Mouse (Mus musculus): Measurements from ENCODE around the gene Ddb2. TPM values are rescaled to one million over a fixed set of nuclear protein-coding genes. Genes with fewer than 3 reads are reported as not detected.

Ddb2 gene
- total RNA-seq, 1 experiment = 10.4 TPM

DNA sequence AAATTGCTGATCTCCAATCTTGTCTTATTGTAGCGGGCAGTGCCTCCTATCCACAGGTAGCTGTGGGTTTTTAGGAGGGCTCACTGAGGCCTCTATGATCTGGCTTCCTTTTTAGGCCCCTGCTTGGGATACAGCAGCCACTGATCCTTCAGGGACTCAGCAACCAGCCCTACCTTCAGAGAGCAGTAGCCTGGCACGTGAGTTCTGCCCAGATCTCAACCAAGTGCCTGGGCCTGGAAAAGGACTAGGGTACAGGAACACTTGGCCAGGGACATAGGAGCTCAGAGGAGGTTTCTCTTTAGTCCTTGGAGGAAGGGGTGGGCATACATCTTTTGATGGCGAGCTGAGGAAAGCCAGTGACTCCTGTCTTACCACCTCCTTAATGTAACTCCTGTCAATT lies 31.3 kb upstream of the Ddb2 start:
- no peak overlapping the region for H3K27ac ChIP-seq (ENCODE audit: insufficient read depth, low read depth, low read length, poor library complexity, severe bottlenecking)
- no peak overlapping the region for H3K4me3 ChIP-seq (ENCODE audit: insufficient read depth in 1 of 2, low read depth in 1 of 2, low read length in 2 of 2, poor library complexity in 1 of 2, severe bottlenecking in 1 of 2)
- in situ Hi-C loops (cut with MboI; ENCODE audit: low sequenced_read_pairs in 2 of 2, unreplicated experiment in 2 of 2) = no loop called here
- peaks cover 37% of the 10 kb centered on the region for H3K36me3 ChIP-seq (ENCODE audit: control insufficient read depth, insufficient read depth, low read length, poor library complexity, severe bottlenecking)
- no peaks in the 10 kb centered on the region for H3K9me3 ChIP-seq (ENCODE audit: control insufficient read depth, insufficient read depth, low read depth, low read length)
- TF ChIP-seq ZNF384 (IDR thresholded peaks at IDR 0.05; ENCODE audit: low read depth, low read length) (no peak), MAFK (IDR thresholded peaks at IDR 0.05; ENCODE audit: insufficient read depth, low read depth, low read length) (no peak), HCFC1 (IDR thresholded peaks at IDR 0.05; ENCODE audit: borderline replicate concordance, insufficient read depth, low read length) (no peak), CHD2 (IDR thresholded peaks at IDR 0.05; ENCODE audit: low read depth, low read length) (no peak), ZC3H11A (IDR thresholded peaks at IDR 0.05; ENCODE audit: borderline replicate concordance, low read depth, low read length) (no peak)
- H3K9ac ChIP-seq (ENCODE audit: insufficient read depth, low read depth, low read length, poor library complexity, severe bottlenecking) = no peak overlapping the region
- DNase-seq (ENCODE audit: low read depth, low spot score) = no peak
- peaks cover 0 to 7% of the 10 kb centered on the region in 2 experiments; a peak in 1 of 4 replicates for H3K4me1 ChIP-seq (ENCODE audit: control insufficient read depth in 2 of 2, insufficient read depth in 2 of 2, low read length in 2 of 2, poor library complexity in 1 of 2)

DNA sequence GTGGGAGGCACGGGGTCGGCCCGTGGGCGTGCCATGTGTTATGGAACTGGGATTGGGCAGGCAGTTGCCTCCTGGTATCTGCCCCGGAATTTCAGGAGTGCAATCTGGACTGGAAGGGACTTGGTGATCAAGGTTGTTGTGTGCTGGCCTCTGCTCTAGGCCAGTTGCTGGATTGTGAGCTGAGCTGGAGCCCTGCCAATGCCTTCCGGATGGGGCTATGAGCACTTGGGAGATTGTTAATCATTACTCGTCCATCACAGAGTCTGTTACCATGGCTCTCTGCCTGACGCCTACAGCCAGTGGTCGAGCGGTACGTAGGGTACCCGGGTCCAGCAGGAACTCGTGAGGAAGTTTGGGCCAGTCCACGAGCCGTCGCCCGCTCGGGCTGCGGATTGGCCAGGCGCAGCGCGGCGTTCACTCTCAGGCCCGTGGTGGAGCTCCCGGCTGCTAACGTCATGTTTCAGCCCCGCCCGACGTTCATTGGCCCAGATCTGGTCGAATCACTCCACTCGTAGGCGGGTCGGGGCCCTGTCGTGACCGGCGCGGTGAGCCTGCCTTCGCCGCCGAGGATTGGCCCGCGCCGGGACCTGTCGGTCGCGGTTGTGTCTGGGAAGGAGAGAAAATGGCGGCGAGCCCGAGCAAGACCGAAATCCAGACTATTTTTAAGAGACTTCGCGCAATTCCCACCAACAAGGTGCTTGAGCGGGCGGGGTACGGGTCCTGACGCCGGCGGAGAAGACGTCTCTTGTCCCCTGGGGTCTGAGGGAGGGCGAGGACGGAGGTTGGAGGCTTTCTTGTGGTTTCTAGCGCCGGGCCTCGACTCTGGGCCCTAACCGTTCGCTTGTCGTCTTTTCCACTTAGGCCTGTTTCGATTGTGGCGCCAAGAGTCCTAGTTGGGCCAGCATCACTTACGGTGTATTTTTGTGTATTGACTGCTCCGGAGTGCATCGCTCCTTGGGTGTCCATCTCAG lies 28.2 kb upstream of the Ddb2 start, which contains the start of gene Arfgap2:
Gene Arfgap2, plus strand, starts transcription at position 264 of the 971 bp plus-strand sequence.
- Histone ChIP-seq H3K9me3 (ENCODE audit: control insufficient read depth, insufficient read depth, low read depth, low read length) (no peaks in the 10 kb centered on the region), H3K4me1 (ENCODE audit: control insufficient read depth in 2 of 2, insufficient read depth in 2 of 2, low read length in 2 of 2, poor library complexity in 1 of 2) (peaks cover 0 to 7% of the 10 kb centered on the region in 2 experiments; a peak in 2 of 4 replicates), H3K9ac (ENCODE audit: insufficient read depth, low read depth, low read length, poor library complexity, severe bottlenecking) (peak within 1 kb of the TSS; percentile 98), H3K4me3 (ENCODE audit: insufficient read depth in 1 of 2, low read depth in 1 of 2, low read length in 2 of 2, poor library complexity in 1 of 2, severe bottlenecking in 1 of 2) (peak within 1 kb of the TSS; percentile 91), H3K36me3 (ENCODE audit: control insufficient read depth, insufficient read depth, low read length, poor library complexity, severe bottlenecking) (peaks cover 23% of the 10 kb centered on the region), H3K27ac (ENCODE audit: insufficient read depth, low read depth, low read length, poor library complexity, severe bottlenecking) (peak within 1 kb of the TSS; percentile 61)
- TF ChIP-seq ZNF384 (IDR thresholded peaks at IDR 0.05; ENCODE audit: low read depth, low read length) = no peak
- TF ChIP-seq CHD2 (IDR thresholded peaks at IDR 0.05; ENCODE audit: low read depth, low read length) = no peak
- no peak; the same call in 1 of the 2 replicates for TF ChIP-seq HCFC1 (IDR thresholded peaks at IDR 0.05; ENCODE audit: borderline replicate concordance, insufficient read depth, low read length)
- no peak for TF ChIP-seq MAFK (IDR thresholded peaks at IDR 0.05; ENCODE audit: insufficient read depth, low read depth, low read length)
- TF ChIP-seq ZC3H11A (IDR thresholded peaks at IDR 0.05; ENCODE audit: borderline replicate concordance, low read depth, low read length) = no peak
- peak; percentile 90 for DNase-seq (ENCODE audit: low read depth, low spot score)
- in situ Hi-C loops (cut with MboI; ENCODE audit: low sequenced_read_pairs in 2 of 2, unreplicated experiment in 2 of 2) = no loop called here

DNA sequence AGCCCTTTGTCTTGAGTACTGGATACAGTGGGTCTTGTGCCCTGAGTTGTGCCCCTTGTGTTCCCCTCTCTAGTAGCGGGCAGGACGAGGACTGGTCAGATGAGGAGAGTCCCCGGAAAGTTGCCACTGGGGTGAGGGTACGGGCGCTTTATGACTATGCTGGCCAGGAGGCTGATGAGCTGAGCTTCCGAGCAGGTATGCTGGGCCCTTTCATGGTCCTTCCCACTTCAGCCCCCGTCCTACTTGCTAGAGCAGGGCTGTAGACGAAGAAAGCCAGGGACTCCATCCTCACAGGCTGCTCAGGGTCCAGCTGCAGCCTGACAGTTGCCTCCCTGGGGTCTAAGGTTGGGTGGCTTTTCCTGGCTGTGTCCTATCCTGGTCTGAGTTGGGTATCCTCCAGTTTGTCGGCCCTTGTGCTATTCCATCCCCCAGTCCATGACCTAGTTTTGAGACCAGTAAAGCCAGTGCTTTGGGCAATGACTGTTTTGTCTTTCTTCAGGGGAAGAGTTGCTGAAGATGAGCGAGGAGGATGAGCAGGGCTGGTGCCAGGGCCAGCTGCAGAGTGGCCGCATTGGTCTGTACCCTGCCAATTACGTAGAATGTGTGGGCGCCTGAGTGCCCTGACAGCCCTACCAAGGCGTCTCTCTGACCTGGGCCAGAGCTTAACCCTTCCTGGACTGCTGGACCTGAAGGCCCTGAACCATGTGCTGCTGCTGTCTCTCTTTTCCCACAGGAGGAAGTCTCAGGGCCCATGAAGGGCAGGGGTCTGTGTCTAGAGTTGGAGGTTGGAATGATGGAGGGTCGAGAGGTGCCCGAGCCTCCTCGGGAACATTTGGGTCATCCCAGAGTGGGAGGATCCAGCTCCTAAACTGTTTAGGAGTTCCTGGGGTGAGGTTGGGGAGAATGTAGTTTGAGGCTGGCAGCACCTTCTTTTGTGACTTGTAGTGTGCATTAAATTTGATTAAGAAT lies 27.2 kb upstream of the Ddb2 start:
- Histone ChIP-seq H3K4me3 (ENCODE audit: insufficient read depth in 1 of 2, low read depth in 1 of 2, low read length in 2 of 2, poor library complexity in 1 of 2, severe bottlenecking in 1 of 2) (peak overlapping the region in 1 of 2 experiments; percentile 91; a peak in 2 of 4 replicates), H3K9me3 (ENCODE audit: control insufficient read depth, insufficient read depth, low read depth, low read length) (no peaks in the 10 kb centered on the region), H3K4me1 (ENCODE audit: control insufficient read depth in 2 of 2, insufficient read depth in 2 of 2, low read length in 2 of 2, poor library complexity in 1 of 2) (peaks cover 0 to 7% of the 10 kb centered on the region in 2 experiments; a peak in 2 of 4 replicates), H3K36me3 (ENCODE audit: control insufficient read depth, insufficient read depth, low read length, poor library complexity, severe bottlenecking) (peaks cover 14% of the 10 kb centered on the region), H3K27ac (ENCODE audit: insufficient read depth, low read depth, low read length, poor library complexity, severe bottlenecking) (no peak overlapping the region), H3K9ac (ENCODE audit: insufficient read depth, low read depth, low read length, poor library complexity, severe bottlenecking) (peak overlapping the region; percentile 98; the same call in 1 of the 2 replicates)
- TF ChIP-seq MAFK (IDR thresholded peaks at IDR 0.05; ENCODE audit: insufficient read depth, low read depth, low read length) (no peak), HCFC1 (IDR thresholded peaks at IDR 0.05; ENCODE audit: borderline replicate concordance, insufficient read depth, low read length) (no peak), ZNF384 (IDR thresholded peaks at IDR 0.05; ENCODE audit: low read depth, low read length) (no peak), CHD2 (IDR thresholded peaks at IDR 0.05; ENCODE audit: low read depth, low read length) (no peak), ZC3H11A (IDR thresholded peaks at IDR 0.05; ENCODE audit: borderline replicate concordance, low read depth, low read length) (no peak)
- no peak for DNase-seq (ENCODE audit: low read depth, low spot score)
- in situ Hi-C loops (cut with MboI; ENCODE audit: low sequenced_read_pairs in 2 of 2, unreplicated experiment in 2 of 2) = no loop called here

DNA sequence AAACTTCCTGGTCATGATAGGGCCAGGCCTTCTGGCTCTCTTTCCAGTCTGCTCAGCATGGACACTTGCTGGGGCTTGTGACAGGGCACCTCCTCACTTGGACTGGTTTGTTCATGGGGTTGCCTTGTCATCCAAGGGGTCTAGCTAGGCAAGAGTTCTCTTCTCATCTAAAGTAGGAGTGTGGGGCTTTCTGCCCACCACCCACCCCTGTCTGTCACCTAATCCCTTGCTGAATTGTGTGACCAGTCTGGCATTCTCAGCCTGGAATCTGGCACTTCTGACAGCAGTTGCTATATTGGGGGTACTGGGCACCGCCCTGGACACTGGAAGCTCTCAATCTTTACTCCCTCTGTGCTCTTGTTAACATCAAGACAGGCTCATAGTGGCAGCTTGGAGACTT lies 22.7 kb upstream of the Ddb2 start:
- H3K9me3 ChIP-seq (ENCODE audit: control insufficient read depth, insufficient read depth, low read depth, low read length) = no peaks in the 10 kb centered on the region
- H3K27ac ChIP-seq (ENCODE audit: insufficient read depth, low read depth, low read length, poor library complexity, severe bottlenecking) = no peak overlapping the region
- H3K36me3 ChIP-seq (ENCODE audit: control insufficient read depth, insufficient read depth, low read length, poor library complexity, severe bottlenecking) = no peaks in the 10 kb centered on the region; the same call in 1 of the 2 replicates
- TF ChIP-seq CHD2 (IDR thresholded peaks at IDR 0.05; ENCODE audit: low read depth, low read length) (no peak), ZC3H11A (IDR thresholded peaks at IDR 0.05; ENCODE audit: borderline replicate concordance, low read depth, low read length) (no peak), HCFC1 (IDR thresholded peaks at IDR 0.05; ENCODE audit: borderline replicate concordance, insufficient read depth, low read length) (no peak), MAFK (IDR thresholded peaks at IDR 0.05; ENCODE audit: insufficient read depth, low read depth, low read length) (no peak), ZNF384 (IDR thresholded peaks at IDR 0.05; ENCODE audit: low read depth, low read length) (no peak)
- peaks cover 0 to 13% of the 10 kb centered on the region in 2 experiments; a peak in 2 of 4 replicates for H3K4me1 ChIP-seq (ENCODE audit: control insufficient read depth in 2 of 2, insufficient read depth in 2 of 2, low read length in 2 of 2, poor library complexity in 1 of 2)
- H3K4me3 ChIP-seq (ENCODE audit: insufficient read depth in 1 of 2, low read depth in 1 of 2, low read length in 2 of 2, poor library complexity in 1 of 2, severe bottlenecking in 1 of 2) = no peak overlapping the region
- DNase-seq (ENCODE audit: low read depth, low spot score) = no peak
- in situ Hi-C loops (cut with MboI; ENCODE audit: low sequenced_read_pairs in 2 of 2, unreplicated experiment in 2 of 2) = no loop called here
- no peak overlapping the region for H3K9ac ChIP-seq (ENCODE audit: insufficient read depth, low read depth, low read length, poor library complexity, severe bottlenecking)
